Mouse (Mus musculus) ovary, postnatal 10 days (tissue): ENCODE data around the gene Egln3.
A peak's percentile ranks its signal among the peaks of the same experiment; 100 is the strongest.

Experiments used
- DNase-seq: peaks from one replicate; pipeline ENCODE4 v3.0.0; 2022; ENCODE audit warnings: low spot score

Egln3 gene

DNA sequence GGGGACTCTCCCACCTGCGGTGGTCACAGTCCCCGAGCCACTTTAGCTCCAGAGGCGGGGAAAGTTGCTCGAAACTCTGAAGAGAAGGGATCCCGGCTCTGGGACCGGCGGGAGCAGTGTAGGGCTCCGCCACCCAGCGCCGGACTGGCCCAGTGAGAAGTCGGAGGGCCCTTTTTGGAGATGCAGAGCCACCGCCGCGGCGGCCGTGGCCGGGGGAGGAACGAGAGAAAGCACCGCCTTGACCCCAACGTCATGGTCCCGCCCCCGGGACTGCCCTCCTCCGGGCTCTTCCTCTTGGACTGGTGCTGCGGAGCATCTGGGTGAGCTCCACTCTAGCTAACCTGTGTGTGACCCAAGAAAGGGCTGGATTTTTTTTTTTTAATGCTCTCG, at the start of gene Egln3:
Gene Egln3 (minus strand): TSS at position 205 of the 390 bp plus-strand sequence.
- peak; percentile 70 for DNase-seq

- no peak for DNase-seq
Measured at GRCm38 (mm10) chr12:54253449-54253848, 49.8 kb upstream of the Egln3 start.

DNA sequence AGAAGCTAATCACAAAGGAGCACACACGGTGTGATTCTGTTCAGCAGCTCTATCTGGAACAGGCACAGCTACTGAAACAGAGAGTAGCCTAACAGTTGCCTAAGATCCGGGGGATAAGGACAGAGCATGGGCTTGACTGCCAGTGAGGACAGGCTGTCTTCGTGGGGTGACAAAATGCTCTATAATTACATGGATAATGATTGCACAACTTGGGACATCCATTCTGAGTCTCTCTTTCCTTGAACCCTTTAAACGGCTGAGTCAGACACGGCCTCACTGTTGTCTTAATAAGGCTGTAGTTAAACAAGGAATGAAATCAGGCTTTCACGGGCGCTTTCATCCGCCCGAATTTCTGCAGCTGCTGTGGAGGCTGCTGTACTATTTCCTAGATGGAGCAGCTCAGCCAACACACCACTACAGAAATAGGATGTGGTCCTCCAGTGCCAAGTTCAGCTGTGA, 48.3 kb upstream of the Egln3 start:
- DNase-seq: no peak

- DNase-seq: no peak
Measured at GRCm38 (mm10) chr12:54247835-54248234, 44.2 kb upstream of the Egln3 start.

- no peak for DNase-seq
Measured at GRCm38 (mm10) chr12:54243158-54243557, 39.5 kb upstream of the Egln3 start.

- no peak for DNase-seq
Measured at GRCm38 (mm10) chr12:54241976-54242375, 38.3 kb upstream of the Egln3 start.

GRCm38 (mm10) chr12:54233794-54234193, 30.1 kb upstream of the Egln3 start:
- no peak for DNase-seq

- DNase-seq: no peak
Measured at GRCm38 (mm10) chr12:54232996-54233603, 29.4 kb upstream of the Egln3 start.

GRCm38 (mm10) chr12:54232456-54232855, 28.8 kb upstream of the Egln3 start:
- no peak for DNase-seq

DNA sequence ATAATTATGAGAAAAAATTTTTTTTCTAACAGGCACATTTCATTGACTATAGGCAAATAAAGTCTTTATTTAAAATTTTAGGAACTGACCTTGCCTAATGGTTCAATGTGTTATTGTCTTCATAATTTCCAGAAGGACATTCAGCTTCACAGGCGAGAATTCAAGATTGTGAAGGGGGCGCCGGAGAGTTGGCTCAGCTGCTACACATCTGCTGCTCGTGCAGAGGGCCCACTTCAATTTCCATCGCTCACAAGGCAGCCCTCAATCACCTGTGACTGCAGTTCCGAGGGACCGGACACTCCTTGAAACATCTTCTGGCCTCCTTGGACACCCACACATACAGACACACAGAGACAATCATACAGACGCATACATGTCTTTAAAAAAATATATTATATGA, 23.9 kb upstream of the Egln3 start:
- DNase-seq: no peak

GRCm38 (mm10) chr12:54226341-54226740, 22.7 kb upstream of the Egln3 start:
- no peak for DNase-seq

GRCm38 (mm10) chr12:54225610-54226009, 21.9 kb upstream of the Egln3 start:
- no peak for DNase-seq

- no peak for DNase-seq
Measured at GRCm38 (mm10) chr12:54225090-54225489, 21.4 kb upstream of the Egln3 start.

GRCm38 (mm10) chr12:54222036-54222760, 18.5 kb upstream of the Egln3 start:
- no peak for DNase-seq

- no peak for DNase-seq
Measured at GRCm38 (mm10) chr12:54216673-54217072, 13.0 kb upstream of the Egln3 start.

GRCm38 (mm10) chr12:54214426-54214825, 10.8 kb upstream of the Egln3 start:
- no peak for DNase-seq

DNA sequence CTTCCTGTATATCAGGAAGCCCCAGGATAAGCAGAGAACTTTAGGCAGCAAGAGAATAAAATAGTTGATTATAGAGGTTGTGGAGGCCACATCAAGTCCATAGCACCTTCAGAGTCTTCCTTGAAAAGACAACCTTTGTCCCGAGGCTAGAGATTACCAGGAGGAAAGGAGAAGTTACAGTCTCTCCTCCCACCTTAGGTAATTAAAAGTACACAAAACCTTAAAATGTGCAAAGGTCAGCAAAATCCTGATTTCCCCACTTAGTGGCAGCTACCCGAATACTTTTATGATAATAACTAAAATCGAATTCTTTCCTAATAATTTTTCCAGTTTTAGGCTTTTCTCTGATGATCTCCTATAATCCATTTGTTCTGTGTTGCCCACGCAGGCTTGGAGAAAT, 10.2 kb upstream of the Egln3 start:
- DNase-seq: no peak

DNA sequence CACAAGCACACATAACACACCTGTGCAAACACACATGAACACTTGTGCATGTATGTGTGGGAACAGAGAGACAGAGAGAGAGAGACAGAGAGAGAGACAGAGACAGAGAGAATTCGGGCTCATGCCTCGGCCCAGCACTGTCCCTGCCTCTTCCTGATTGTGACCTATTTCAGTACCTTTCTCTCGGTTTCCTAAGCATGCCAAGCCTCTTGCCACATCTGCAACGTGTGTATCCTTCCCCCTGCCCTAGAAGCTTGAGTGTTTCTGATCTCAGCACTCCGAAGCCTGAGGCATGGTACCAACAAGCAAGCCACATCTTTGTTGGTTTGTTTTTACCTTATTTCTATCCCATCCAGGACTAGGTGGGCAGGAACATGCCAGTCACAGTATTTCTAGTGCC, 9.6 kb upstream of the Egln3 start:
- no peak for DNase-seq

GRCm38 (mm10) chr12:54209182-54209563, 5.5 kb upstream of the Egln3 start:
- DNase-seq: no peak

- DNase-seq: no peak
Measured at GRCm38 (mm10) chr12:54208433-54209181, 4.9 kb upstream of the Egln3 start.

GRCm38 (mm10) chr12:54205731-54206130, 2.1 kb upstream of the Egln3 start:
- no peak for DNase-seq

DNA sequence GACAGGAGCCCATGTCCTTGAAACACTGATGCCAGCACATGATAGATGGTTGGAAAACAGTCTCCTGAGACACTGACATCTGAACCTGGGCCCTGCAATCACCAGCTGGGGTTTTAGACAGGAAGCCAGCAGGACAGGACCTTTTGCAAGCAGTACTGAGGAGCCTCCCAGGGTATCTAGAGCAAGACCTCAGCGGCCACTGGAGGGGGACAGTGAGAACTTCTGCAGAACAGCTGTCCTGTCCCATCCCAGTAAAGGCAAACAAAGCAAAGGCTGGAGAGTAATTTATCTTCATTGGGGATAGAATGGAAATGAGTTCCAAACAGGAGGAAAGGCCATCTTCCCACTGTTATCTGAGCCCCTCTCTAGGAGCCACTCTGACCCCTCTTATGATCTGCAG, 1.5 kb upstream of the Egln3 start:
- DNase-seq: no peak
